Mouse (Mus musculus): Measurements from ENCODE around the gene Usp16.
"Not testable (repeated sequence)": the region's sequence is repeated elsewhere in the genome, so short reads cannot be mapped to it uniquely, and the experiment has no call there.

Usp16 gene

GRCm38 (mm10) chr16:87488605-87489004 is 34.1 kb downstream of the Usp16 start:
- DNase-seq, result no peak

DNA sequence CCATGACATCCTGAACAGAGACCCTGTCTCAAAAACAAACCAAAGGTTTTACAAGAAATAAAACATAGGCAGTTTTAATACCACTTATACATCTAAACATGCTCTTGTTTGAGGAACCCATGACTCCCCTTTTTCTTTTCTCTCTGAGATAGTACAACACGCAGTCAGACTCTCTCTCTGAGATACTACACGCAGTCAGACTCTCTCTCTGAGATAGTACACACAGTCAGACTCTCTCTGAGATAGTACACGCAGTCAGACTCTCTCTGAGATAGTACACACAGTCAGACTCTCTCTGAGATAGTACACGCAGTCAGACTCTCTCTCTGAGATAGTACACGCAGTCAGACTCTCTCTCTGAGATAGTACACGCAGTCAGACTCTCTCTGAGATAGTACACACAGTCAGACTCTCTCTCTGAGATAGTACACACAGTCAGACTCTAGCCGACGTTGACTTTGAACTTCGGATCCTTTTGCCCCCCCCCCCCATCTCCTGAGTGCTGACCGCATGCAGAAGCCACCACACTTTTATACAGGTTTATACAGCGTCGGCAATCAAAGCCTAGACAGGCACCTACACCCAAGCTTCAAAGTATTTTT is 37.8 kb downstream of the Usp16 start:
- not testable (repeated sequence) for DNase-seq

GRCm38 (mm10) chr16:87494955-87495655 is 40.6 kb downstream of the Usp16 start:
- no peak for DNase-seq

DNA sequence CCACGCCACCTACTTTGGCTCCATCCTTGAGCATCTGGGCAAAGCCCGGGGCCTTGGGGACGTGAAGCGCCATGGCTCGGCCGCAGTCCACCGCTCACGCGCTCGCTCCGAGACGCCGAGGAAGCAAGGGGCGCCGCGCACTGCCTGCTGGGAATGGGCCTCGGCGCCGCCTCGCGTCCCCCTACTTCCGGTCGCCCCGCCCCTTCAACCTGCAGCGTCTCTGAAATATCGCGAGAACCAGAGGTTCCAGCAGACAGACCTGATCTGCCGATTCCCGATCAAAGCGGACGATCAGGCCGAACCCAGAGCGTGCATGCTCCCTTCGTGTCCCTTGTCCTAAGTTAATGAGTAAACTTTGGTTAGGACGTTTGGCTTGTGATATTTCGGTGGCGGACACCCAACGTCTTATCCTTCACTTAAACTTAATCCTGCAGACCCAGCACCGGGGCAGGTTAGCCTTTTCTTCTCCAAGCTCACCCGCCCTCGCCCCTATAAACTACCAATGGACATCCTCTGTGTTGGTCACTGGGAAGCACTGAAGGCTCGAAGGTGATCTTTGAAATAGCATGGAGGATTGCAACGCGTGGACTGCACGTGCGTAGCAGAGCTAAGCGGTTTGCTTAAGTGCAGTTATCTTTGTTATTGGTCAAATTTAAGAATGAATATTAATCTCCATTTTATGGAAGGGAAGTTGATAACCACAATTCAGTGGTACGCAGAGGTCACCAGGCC is 41.4 kb downstream of the Usp16 start, which contains the start of gene Cct8:
TSS of gene Cct8 (minus strand) at position 158 of the 732 bp plus-strand sequence.
- peak; percentile 98 for DNase-seq

- DNase-seq, result no peak
Measured at GRCm38 (mm10) chr16:87496728-87497127, 42.2 kb downstream of the Usp16 start.

DNA sequence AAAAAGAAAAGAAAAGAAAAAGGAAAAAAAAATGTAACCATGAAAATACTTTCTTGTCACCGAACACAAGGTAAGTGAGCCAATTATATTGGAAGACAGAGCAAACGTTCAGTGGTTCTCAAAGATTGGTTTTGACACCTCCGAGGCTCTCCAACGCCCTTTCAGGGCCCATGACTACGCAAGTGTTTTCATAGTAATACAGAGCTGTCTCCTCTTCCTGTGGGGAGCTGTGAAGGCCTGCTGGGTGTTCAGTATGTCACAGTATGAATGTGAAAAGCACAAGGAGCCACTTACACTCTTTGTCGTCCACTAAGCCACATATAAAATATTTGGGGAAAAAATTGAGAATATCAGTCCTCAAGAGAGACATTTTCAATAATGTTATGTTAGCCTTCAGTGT is 42.7 kb downstream of the Usp16 start:
- DNase-seq, result no peak

DNA sequence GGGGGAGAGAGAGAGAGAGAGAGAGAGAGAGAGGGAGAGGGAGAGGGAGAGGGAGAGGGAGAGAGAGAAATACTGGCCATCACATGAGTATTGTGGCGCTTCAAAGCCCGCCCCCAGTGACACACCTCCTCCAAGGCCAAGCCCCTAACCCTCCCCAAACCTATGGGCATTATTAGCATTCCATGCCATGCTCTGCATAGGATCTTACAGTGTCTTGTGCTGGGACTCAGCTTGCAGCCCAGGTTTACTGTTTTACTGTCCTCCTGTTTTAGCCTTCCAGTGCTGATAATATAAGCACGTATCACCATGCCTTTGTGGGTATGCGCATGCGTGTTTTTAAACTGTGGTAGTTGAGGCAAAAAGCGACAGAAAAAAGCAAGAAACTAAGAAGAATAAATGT is 45.1 kb downstream of the Usp16 start:
- no peak for DNase-seq

- DNase-seq, result no peak
Measured at GRCm38 (mm10) chr16:87501304-87502078, 47.0 kb downstream of the Usp16 start.

DNA sequence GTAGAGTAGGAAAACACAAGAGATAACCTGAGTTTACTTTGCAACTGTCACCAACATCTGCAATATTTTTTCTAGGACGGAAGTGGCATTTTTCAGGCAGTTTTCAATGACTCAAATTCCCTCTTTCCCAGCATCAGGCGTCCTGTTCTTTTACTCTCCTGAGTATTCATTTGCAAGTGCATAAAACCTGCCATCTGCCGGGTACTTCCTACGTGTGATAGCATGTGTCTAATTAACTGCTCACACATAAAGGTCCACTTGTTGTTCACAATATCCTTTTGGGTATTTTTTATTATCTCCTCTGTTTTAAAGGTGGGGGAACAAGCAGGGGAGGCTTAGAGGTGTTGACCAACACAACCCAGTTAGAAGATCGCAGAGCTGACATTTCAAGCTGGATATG is 57.2 kb downstream of the Usp16 start:
- DNase-seq, result no peak

- no peak for DNase-seq
Measured at GRCm38 (mm10) chr16:87512331-87512730, 57.8 kb downstream of the Usp16 start.

DNA sequence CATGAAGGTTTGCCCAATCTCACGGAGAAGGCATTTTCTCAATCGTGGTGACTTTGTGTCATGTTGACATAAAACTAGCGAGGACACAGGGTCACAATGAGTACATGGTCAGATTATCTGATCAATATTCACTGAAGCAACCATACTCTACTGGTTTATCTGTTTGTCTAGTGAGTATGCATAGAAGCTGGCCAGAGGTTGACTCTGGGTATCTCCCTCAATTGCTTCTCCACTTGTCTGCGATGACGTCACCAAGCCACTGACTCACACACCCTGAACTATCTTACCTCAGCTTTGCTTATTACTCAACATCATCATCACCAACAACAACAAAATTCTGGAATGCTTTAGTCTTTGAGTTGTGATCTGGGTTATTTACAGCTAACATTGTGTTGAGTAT is 69.7 kb downstream of the Usp16 start:
- DNase-seq, result no peak

DNA sequence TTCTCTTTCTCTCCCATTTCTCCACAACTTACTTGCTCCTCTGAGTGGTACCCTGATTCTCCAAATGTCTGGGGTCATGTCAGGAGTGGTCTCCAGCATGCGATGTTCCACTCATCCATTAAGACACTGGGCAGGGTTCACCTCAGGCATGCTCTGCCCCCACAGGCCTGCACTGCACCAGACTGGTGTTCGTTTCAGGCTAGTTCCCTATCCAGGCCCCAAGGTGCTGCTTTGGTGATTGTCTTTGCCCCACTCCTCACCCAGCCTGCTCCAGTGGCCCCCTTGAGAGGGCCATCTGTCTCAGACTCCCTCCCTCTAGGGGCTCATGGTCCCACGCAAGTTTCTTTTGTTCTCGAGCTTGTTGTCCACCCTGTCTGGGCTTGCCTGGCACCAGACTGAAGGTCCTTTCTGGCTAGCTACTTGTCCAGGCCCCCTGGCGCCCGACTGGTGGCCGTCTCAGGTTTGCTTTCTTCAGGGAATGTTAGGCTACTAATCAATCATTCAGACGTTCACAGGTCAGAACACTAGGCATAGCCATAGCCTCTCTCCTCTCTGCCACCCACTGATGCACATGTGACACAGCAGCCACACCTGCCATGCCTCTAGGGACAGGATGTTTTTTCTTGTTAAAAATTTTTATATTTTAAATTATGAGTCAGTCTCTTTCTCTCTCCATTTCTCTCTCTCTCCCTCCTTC is 73.2 kb downstream of the Usp16 start:
- no peak for DNase-seq

DNA sequence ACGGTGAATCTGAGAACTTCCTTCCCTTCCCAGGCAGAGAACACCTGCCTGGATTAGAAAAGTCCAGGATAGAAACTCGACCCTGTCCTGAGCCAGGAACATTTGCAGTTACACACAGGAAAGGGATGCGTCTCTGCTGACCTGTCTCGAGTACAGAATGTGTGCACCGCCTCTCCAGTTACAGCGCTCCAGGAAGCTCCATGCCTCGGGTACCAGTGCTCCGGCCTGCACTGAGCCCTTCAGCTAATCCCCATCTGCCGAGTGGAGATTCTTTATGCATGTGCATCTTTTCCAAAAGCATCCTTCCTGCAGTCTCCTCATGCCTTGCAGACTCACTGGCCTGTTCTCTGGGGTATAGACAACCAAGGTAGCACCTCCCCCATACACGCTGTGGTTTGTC is 74.3 kb downstream of the Usp16 start:
- no peak for DNase-seq

All from thymus, postnatal 25 days (tissue).